Mouse (Mus musculus): ENCODE results near the gene Aldh1a1. TPM values are rescaled to one million over a fixed set of nuclear protein-coding genes. Genes with fewer than 3 reads are reported as not detected.

Aldh1a1 gene
- polyA plus RNA-seq, 1 experiment from 2014 or later, result 2.8 TPM

- no peaks in the 10 kb centered on the region for H3K27me3 ChIP-seq (ENCODE audit: control insufficient read depth, insufficient read depth, low read length)
- H3K4me2 ChIP-seq (ENCODE audit: low read length), result no peak overlapping the region
- H3K9me3 ChIP-seq (ENCODE audit: control insufficient read depth, low read length), result no peaks in the 10 kb centered on the region
- 66% methylated on average over 1 of the region's 1 CpGs for WGBS
- H3K4me3 ChIP-seq (ENCODE audit: control insufficient read depth in 1 of 2, insufficient read depth in 1 of 2, low read depth in 1 of 2, low read length in 2 of 2), result no peak overlapping the region
- no peak overlapping the region for H3K27ac ChIP-seq (replicated peaks in 1 of 2; ENCODE audit: control insufficient read depth in 1 of 2, insufficient read depth in 1 of 2, low read depth in 2 of 2, low read length in 2 of 2)
- no peaks in the 10 kb centered on the region; a peak in 1 of 4 replicates for H3K4me1 ChIP-seq (ENCODE audit: control insufficient read depth in 2 of 2, insufficient read depth in 2 of 2, low read length in 2 of 2)
- no peaks in the 10 kb centered on the region for H3K36me3 ChIP-seq (ENCODE audit: control insufficient read depth, insufficient read depth, low read length)
- no peak overlapping the region for H3K9ac ChIP-seq (ENCODE audit: low read length)
- no peak for ATAC-seq (ENCODE audit: insufficient number of reproducible peaks, insufficient read depth, low FRiP score, low read depth)
Observed at GRCm38 (mm10) chr19:20529921-20530696, 37.6 kb downstream of the Aldh1a1 start.

DNA sequence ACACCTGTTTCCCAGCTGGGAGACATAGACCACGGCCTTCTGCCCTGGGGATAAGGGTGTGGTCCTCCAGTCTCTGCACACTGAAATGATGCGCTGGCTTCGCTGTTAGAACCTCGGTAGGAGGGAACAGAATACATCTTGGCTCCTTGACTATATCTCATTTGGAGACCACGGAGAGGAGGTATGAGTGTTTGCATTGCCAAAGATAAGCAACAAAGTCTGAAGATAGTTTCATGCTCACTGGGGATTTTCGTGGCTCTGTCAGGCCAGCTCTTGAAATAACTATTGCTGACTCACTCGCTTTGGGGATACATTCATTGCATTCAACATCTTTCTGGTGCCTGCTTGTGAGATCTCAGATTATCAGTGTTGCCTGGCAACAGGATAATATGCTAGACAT lies 44.0 kb downstream of the Aldh1a1 start:
- H3K4me2 ChIP-seq (ENCODE audit: low read length), result no peak overlapping the region
- no peaks in the 10 kb centered on the region; a peak in 1 of 4 replicates for H3K4me1 ChIP-seq (ENCODE audit: control insufficient read depth in 2 of 2, insufficient read depth in 2 of 2, low read length in 2 of 2)
- H3K9ac ChIP-seq (ENCODE audit: low read length), result no peak overlapping the region
- no peaks in the 10 kb centered on the region for H3K9me3 ChIP-seq (ENCODE audit: control insufficient read depth, low read length)
- WGBS, result 51% methylated on average over 7 of the region's 7 CpGs
- H3K27ac ChIP-seq (replicated peaks in 1 of 2; ENCODE audit: control insufficient read depth in 1 of 2, insufficient read depth in 1 of 2, low read depth in 2 of 2, low read length in 2 of 2), result no peak overlapping the region
- H3K4me3 ChIP-seq (ENCODE audit: control insufficient read depth in 1 of 2, insufficient read depth in 1 of 2, low read depth in 1 of 2, low read length in 2 of 2), result no peak overlapping the region
- H3K36me3 ChIP-seq (ENCODE audit: control insufficient read depth, insufficient read depth, low read length), result no peaks in the 10 kb centered on the region
- no peak for ATAC-seq (ENCODE audit: insufficient number of reproducible peaks, insufficient read depth, low FRiP score, low read depth)
- H3K27me3 ChIP-seq (ENCODE audit: control insufficient read depth, insufficient read depth, low read length), result no peaks in the 10 kb centered on the region

GRCm38 (mm10) chr19:20541044-20541443 lies 48.5 kb downstream of the Aldh1a1 start:
- Histone ChIP-seq H3K4me2 (ENCODE audit: low read length) (no peak overlapping the region), H3K9ac (ENCODE audit: low read length) (no peak overlapping the region), H3K36me3 (ENCODE audit: control insufficient read depth, insufficient read depth, low read length) (no peaks in the 10 kb centered on the region), H3K9me3 (ENCODE audit: control insufficient read depth, low read length) (no peaks in the 10 kb centered on the region), H3K4me1 (ENCODE audit: control insufficient read depth in 2 of 2, insufficient read depth in 2 of 2, low read length in 2 of 2) (no peaks in the 10 kb centered on the region; a peak in 1 of 4 replicates), H3K4me3 (ENCODE audit: control insufficient read depth in 1 of 2, insufficient read depth in 1 of 2, low read depth in 1 of 2, low read length in 2 of 2) (no peak overlapping the region), H3K27ac (replicated peaks in 1 of 2; ENCODE audit: control insufficient read depth in 1 of 2, insufficient read depth in 1 of 2, low read depth in 2 of 2, low read length in 2 of 2) (no peak overlapping the region), H3K27me3 (ENCODE audit: control insufficient read depth, insufficient read depth, low read length) (no peaks in the 10 kb centered on the region)
- WGBS, result 53% methylated on average over 4 of the region's 4 CpGs
- no peak for ATAC-seq (ENCODE audit: insufficient number of reproducible peaks, insufficient read depth, low FRiP score, low read depth)

DNA sequence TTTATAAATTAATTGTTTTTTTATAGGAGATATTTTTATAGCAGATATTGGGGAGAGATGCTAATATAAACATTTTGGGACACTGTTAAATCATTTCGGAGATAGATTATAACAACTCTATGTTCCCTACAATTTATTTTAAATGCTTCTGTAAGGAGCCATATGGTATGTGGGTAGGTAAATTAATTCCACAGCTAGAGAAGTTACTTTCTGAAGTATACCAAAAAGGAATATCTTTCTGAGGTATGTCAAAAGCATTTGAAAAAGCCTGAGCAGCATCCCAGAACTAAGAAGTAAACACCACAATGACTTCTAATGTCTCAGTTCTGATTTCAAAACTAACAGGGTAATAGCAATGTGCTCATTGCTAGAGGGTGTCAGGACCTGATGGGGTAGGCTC lies 49.4 kb downstream of the Aldh1a1 start:
- no peak for ATAC-seq (ENCODE audit: insufficient number of reproducible peaks, insufficient read depth, low FRiP score, low read depth)
- Histone ChIP-seq H3K4me3 (ENCODE audit: control insufficient read depth in 1 of 2, insufficient read depth in 1 of 2, low read depth in 1 of 2, low read length in 2 of 2) (no peak overlapping the region), H3K4me2 (ENCODE audit: low read length) (no peak overlapping the region), H3K9ac (ENCODE audit: low read length) (no peak overlapping the region), H3K9me3 (ENCODE audit: control insufficient read depth, low read length) (no peaks in the 10 kb centered on the region), H3K4me1 (ENCODE audit: control insufficient read depth in 2 of 2, insufficient read depth in 2 of 2, low read length in 2 of 2) (no peaks in the 10 kb centered on the region), H3K27me3 (ENCODE audit: control insufficient read depth, insufficient read depth, low read length) (no peaks in the 10 kb centered on the region), H3K36me3 (ENCODE audit: control insufficient read depth, insufficient read depth, low read length) (no peaks in the 10 kb centered on the region), H3K27ac (replicated peaks in 1 of 2; ENCODE audit: control insufficient read depth in 1 of 2, insufficient read depth in 1 of 2, low read depth in 2 of 2, low read length in 2 of 2) (no peak overlapping the region)
- 86% methylated on average over 1 of the region's 1 CpGs for WGBS

DNA sequence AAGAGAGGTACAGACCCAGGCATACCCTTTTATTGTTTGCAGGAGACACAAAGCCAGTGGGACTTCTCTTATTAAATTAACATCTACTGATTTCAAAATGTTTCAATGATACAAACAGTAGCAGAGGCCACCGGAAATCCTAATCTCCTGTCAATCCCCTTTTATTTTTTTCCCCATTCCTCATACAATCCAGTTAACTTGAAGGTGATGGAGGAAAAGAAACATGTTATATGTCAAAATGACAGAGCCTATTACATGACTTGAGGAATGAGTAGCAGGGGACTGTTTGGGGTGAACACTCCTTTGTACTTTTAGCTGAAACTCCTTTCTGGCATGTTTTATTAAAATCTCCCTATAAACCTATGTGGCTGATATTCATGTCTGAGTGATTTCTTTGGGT lies 51.3 kb downstream of the Aldh1a1 start:
- Histone ChIP-seq H3K27me3 (ENCODE audit: control insufficient read depth, insufficient read depth, low read length) (no peaks in the 10 kb centered on the region), H3K4me1 (ENCODE audit: control insufficient read depth in 2 of 2, insufficient read depth in 2 of 2, low read length in 2 of 2) (no peaks in the 10 kb centered on the region), H3K27ac (replicated peaks in 1 of 2; ENCODE audit: control insufficient read depth in 1 of 2, insufficient read depth in 1 of 2, low read depth in 2 of 2, low read length in 2 of 2) (no peak overlapping the region), H3K9ac (ENCODE audit: low read length) (no peak overlapping the region), H3K4me2 (ENCODE audit: low read length) (no peak overlapping the region), H3K36me3 (ENCODE audit: control insufficient read depth, insufficient read depth, low read length) (no peaks in the 10 kb centered on the region), H3K4me3 (ENCODE audit: control insufficient read depth in 1 of 2, insufficient read depth in 1 of 2, low read depth in 1 of 2, low read length in 2 of 2) (no peak overlapping the region), H3K9me3 (ENCODE audit: control insufficient read depth, low read length) (no peaks in the 10 kb centered on the region)
- no peak for ATAC-seq (ENCODE audit: insufficient number of reproducible peaks, insufficient read depth, low FRiP score, low read depth)
- 57% methylated on average over 1 of the region's 1 CpGs for WGBS

DNA sequence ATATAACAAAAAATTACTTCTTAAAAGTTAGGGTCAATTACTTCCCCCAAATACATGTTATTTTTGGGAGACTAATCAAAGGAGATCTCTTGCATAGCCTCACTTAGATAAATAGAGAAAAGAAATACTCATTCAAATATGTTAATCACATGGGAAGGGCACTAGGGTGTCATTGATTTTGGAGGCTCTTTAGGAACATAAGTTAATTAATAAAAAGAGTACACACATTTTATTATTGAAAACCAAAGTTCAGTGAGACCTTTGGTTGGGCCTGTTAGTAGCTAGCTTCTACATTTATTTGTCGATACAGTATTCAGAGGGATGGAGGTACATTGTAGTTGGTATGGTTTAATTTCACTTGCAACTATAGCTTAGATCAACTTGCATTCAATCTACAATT lies 52.4 kb downstream of the Aldh1a1 start:
- Histone ChIP-seq H3K4me1 (ENCODE audit: control insufficient read depth in 2 of 2, insufficient read depth in 2 of 2, low read length in 2 of 2) (no peaks in the 10 kb centered on the region), H3K9me3 (ENCODE audit: control insufficient read depth, low read length) (no peaks in the 10 kb centered on the region), H3K36me3 (ENCODE audit: control insufficient read depth, insufficient read depth, low read length) (no peaks in the 10 kb centered on the region), H3K27me3 (ENCODE audit: control insufficient read depth, insufficient read depth, low read length) (no peaks in the 10 kb centered on the region), H3K4me2 (ENCODE audit: low read length) (no peak overlapping the region), H3K9ac (ENCODE audit: low read length) (no peak overlapping the region), H3K4me3 (ENCODE audit: control insufficient read depth in 1 of 2, insufficient read depth in 1 of 2, low read depth in 1 of 2, low read length in 2 of 2) (no peak overlapping the region), H3K27ac (replicated peaks in 1 of 2; ENCODE audit: control insufficient read depth in 1 of 2, insufficient read depth in 1 of 2, low read depth in 2 of 2, low read length in 2 of 2) (no peak overlapping the region)
- no peak for ATAC-seq (ENCODE audit: insufficient number of reproducible peaks, insufficient read depth, low FRiP score, low read depth)
- 89% methylated on average over 1 of the region's 1 CpGs for WGBS

DNA sequence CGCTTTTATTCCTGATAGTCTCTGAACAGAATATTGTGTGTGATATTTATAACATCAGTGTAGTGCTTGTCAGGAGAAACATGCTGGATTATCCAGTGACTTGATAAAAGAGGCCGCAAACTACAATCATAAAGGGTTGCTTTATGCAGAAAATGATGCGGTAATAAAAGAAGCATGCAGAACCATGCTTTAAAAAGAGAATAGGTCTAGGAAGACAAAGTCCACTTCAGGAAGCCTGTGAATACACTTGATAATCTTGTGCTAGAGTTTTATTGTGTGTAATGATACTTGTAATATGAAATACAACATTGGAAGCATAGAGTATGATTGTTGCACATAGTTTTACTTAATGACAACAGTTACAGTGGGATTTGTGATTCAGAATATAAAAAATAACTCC lies 54.5 kb downstream of the Aldh1a1 start:
- no peaks in the 10 kb centered on the region for H3K36me3 ChIP-seq (ENCODE audit: control insufficient read depth, insufficient read depth, low read length)
- WGBS, result 75% methylated on average over 3 of the region's 3 CpGs

DNA sequence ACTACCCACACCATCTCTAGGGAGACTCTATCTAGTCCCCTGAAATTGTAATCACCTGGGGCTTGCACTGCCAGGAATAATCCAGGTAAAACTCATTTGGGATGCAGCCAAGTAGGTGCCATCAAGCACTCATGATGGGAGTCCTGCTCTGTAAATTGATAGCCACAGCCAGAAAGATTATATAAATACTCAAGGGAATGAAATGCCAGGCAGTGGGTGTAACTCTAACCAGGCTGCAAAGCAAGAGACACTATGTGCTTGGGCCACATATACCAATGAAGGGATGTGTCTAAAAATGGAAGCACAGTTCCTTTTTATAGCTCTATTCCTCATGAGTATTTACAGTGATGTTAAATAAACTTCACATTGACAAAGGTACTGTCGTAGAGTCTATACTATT lies 56.9 kb downstream of the Aldh1a1 start:
- no peaks in the 10 kb centered on the region for H3K36me3 ChIP-seq (ENCODE audit: control insufficient read depth, insufficient read depth, low read length)
- H3K4me3 ChIP-seq (ENCODE audit: control insufficient read depth in 1 of 2, insufficient read depth in 1 of 2, low read depth in 1 of 2, low read length in 2 of 2), result no peak overlapping the region
- H3K4me2 ChIP-seq (ENCODE audit: low read length), result no peak overlapping the region
- ATAC-seq (ENCODE audit: insufficient number of reproducible peaks, insufficient read depth, low FRiP score, low read depth), result no peak
- no peaks in the 10 kb centered on the region for H3K9me3 ChIP-seq (ENCODE audit: control insufficient read depth, low read length)
- no peaks in the 10 kb centered on the region for H3K27me3 ChIP-seq (ENCODE audit: control insufficient read depth, insufficient read depth, low read length)
- H3K4me1 ChIP-seq (ENCODE audit: control insufficient read depth in 2 of 2, insufficient read depth in 2 of 2, low read length in 2 of 2), result no peaks in the 10 kb centered on the region
- H3K9ac ChIP-seq (ENCODE audit: low read length), result no peak overlapping the region
- 92% methylated on average over 1 of the region's 1 CpGs for WGBS
- no peak overlapping the region for H3K27ac ChIP-seq (replicated peaks in 1 of 2; ENCODE audit: control insufficient read depth in 1 of 2, insufficient read depth in 1 of 2, low read depth in 2 of 2, low read length in 2 of 2)

More for the DNA sequence above, 54.5 kb downstream of the Aldh1a1 start:
- H3K9me3 ChIP-seq (ENCODE audit: control insufficient read depth, low read length), result no peaks in the 10 kb centered on the region
- no peak for ATAC-seq (ENCODE audit: insufficient number of reproducible peaks, insufficient read depth, low FRiP score, low read depth)
- H3K4me3 ChIP-seq (ENCODE audit: control insufficient read depth in 1 of 2, insufficient read depth in 1 of 2, low read depth in 1 of 2, low read length in 2 of 2), result no peak overlapping the region
- H3K9ac ChIP-seq (ENCODE audit: low read length), result no peak overlapping the region
- no peak overlapping the region for H3K27ac ChIP-seq (replicated peaks in 1 of 2; ENCODE audit: control insufficient read depth in 1 of 2, insufficient read depth in 1 of 2, low read depth in 2 of 2, low read length in 2 of 2)
- no peak overlapping the region for H3K4me2 ChIP-seq (ENCODE audit: low read length)
- no peaks in the 10 kb centered on the region for H3K27me3 ChIP-seq (ENCODE audit: control insufficient read depth, insufficient read depth, low read length)
- H3K4me1 ChIP-seq (ENCODE audit: control insufficient read depth in 2 of 2, insufficient read depth in 2 of 2, low read length in 2 of 2), result no peaks in the 10 kb centered on the region

All from heart, embryonic 14.5 days (tissue).